In the genomic region with DNA sequence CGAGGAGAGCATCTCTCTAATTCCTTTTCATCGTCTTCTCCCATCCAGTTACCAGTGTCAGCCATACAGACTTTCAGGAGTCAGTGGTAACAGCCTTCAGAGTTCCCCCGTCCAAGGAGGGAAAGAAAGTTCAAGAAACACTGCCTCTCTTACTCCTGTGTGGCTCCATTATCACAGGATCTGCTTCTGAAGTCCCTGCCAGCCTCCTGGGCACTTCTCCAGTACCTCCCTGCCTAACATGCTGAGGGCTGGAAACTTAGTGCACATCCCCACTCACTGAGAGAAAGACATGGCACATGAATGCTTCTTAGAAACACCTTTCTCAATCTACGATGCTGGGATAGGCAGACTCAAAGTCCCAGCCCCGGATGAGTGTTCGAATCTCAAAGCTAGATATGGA, we compare ENCODE assay signal across 14 mouse cellular contexts.
A peak's percentile ranks its signal among the peaks of the same experiment; 100 is the strongest.
DNase-seq lines count a peak whose midpoint lies in the region; ATAC-seq and TF ChIP-seq lines count a peak whose summit lies in the region.
"Had no signal": no experiment of that assay in that cellular context is flagged by ENCODE, and none has a peak within 500 bp of the region (broad histone marks: within the 10 kb centered on the region; RNA-seq: fewer than 3 reads in every experiment).

No protein-coding gene starts in this region.

- TF ChIP-seq CTCF in layer of hippocampus, adult 2 months (conservative IDR thresholded peaks at IDR 0.05): no peak
- no peak for TF ChIP-seq CTCF in forebrain, postnatal 0 days (IDR thresholded peaks at IDR 0.05; ENCODE audit: low read depth)

- H3K9me3 ChIP-seq in forebrain, postnatal 0 days (ENCODE audit: low read length): no peaks in the 10 kb centered on the region

- H3K27me3 ChIP-seq in forebrain, postnatal 0 days (ENCODE audit: insufficient read depth, low read length): no peaks in the 10 kb centered on the region

- H3K4me3 ChIP-seq in layer of hippocampus, adult 2 months: no peak overlapping the region
- no peak overlapping the region for H3K4me3 ChIP-seq in forebrain, postnatal 0 days (ENCODE audit: low read depth, low read length)

- H3K27ac ChIP-seq in layer of hippocampus, adult 2 months: no peak overlapping the region
- no peak overlapping the region for H3K27ac ChIP-seq in forebrain, postnatal 0 days (ENCODE audit: low read depth, low read length)
- H3K27ac ChIP-seq: hindbrain, embryonic 14.5 days had no signal

- H3K4me1 ChIP-seq in forebrain, postnatal 0 days (ENCODE audit: insufficient read depth): no peaks in the 10 kb centered on the region

- 0 out of 2 replicates have a peak, but pooled peaks have one; percentile 8 for ATAC-seq in forebrain, postnatal 0 days

- no peaks in the 10 kb centered on the region for H3K36me3 ChIP-seq in forebrain, postnatal 0 days (ENCODE audit: insufficient read depth)
- H3K36me3 ChIP-seq: G1E had no signal

- no peak overlapping the region for H3K4me2 ChIP-seq in forebrain, postnatal 0 days (ENCODE audit: low read depth)
- H3K4me2 ChIP-seq: hindbrain, embryonic 14.5 days; lung, embryonic 14.5 days had no signal

- peak; percentile 83 to 90 for DNase-seq in cerebellum, postnatal 10 days
- DNase-seq in cerebellum, adult 11-12 months: no peak
- peak; percentile 22 to 53 for DNase-seq in layer of hippocampus, postnatal 10 days (ENCODE audit: low spot score in 2 of 2)
- DNase-seq in layer of hippocampus, adult 2 months (ENCODE audit: low spot score in 2 of 2): no peak
- DNase-seq in adipocyte (ENCODE audit: low spot score): peak; percentile 24
- peak; percentile 60 for DNase-seq in forebrain, postnatal 0 days
- DNase-seq in ovary, adult 18-20 months (ENCODE audit: low spot score): no peak
- DNase-seq in kidney, postnatal 25 days: no peak
- DNase-seq: B cell, adult 2 months; gastrocnemius, postnatal 25 days; kidney, adult 2 months; lung, embryonic 14.5 days had no signal

- no peak overlapping the region for H3K9ac ChIP-seq in forebrain, postnatal 0 days
- H3K9ac ChIP-seq: hindbrain, embryonic 14.5 days; lung, embryonic 14.5 days had no signal

- 37% methylated on average over 6 of the region's 6 CpGs for WGBS in forebrain, postnatal 0 days

Comparison
In these comparisons a context has a peak if more than half of its experiments do, and no peak if none do; other contexts are left out.
1. DNase-seq: peak in cerebellum, postnatal 10 days (2 of 2), layer of hippocampus, postnatal 10 days (2 of 2), adipocyte (single experiment) and forebrain, postnatal 0 days (single experiment); none in cerebellum, adult 11-12 months (single experiment), layer of hippocampus, adult 2 months (0 of 2), ovary, adult 18-20 months (single experiment) and kidney, postnatal 25 days (0 of 2).